ENCODE assay signal across 30 mouse cellular contexts in genomic region chr4:119305418-119305817, GRCm38 (mm10). TPM values are rescaled to one million over a fixed set of nuclear protein-coding genes. Genes with fewer than 3 reads are reported as not detected.
DNase-seq lines count a peak whose midpoint lies in the region; ATAC-seq lines count a peak whose summit lies in the region.
"Had no signal": no experiment of that assay in that cellular context is flagged by ENCODE, and none has a peak within 500 bp of the region (broad histone marks: within the 10 kb centered on the region; RNA-seq: fewer than 3 reads in every experiment).

No protein-coding gene starts in this region.

- peaks cover 6% of the 10 kb centered on the region; the same call in 1 of the 2 replicates for H3K4me1 ChIP-seq in kidney, embryonic 15.5 days
- H3K4me1 ChIP-seq: hindbrain, embryonic 10.5 days; hindbrain, embryonic 15.5 days; neural tube, embryonic 15.5 days had no signal

- intact Hi-C loops in left cerebral cortex, postnatal 36 days (cut with DNase I) = no loop called here

- H3K4me3 ChIP-seq in kidney, embryonic 15.5 days (replicated peaks) = no peak overlapping the region
- H3K4me3 ChIP-seq: erythroblast, embryonic 14.5 days; heart, adult 2 months; hindbrain, embryonic 10.5 days; hindbrain, embryonic 15.5 days; neural tube, embryonic 15.5 days had no signal

- peak; percentile 67 for DNase-seq in kidney, adult 18-20 months
- DNase-seq in kidney, postnatal 25 days = peak; percentile 72 to 85
- no peak for DNase-seq in right cerebral cortex, postnatal 25 days
- DNase-seq in left cerebral cortex, postnatal 36 days (ENCODE audit: low spot score in 2 of 2) = no peak
- DNase-seq in adrenal gland, adult 18-20 months (ENCODE audit: low spot score in 2 of 2) = no peak
- DNase-seq: adrenal gland, postnatal 14 days; B cell, adult 2 months; cerebellum, adult 11-12 months; cerebellum, adult 9-11 months; forebrain, postnatal 0 days; heart, adult 2 months; heart, postnatal 14 days; layer of hippocampus, adult 9-11 months; liver; lung, adult 2 months; lung, postnatal 14 days; midbrain, embryonic 14.5 days; spleen, adult 18-20 months; thymus, postnatal 4 days had no signal

- H3K9ac ChIP-seq in kidney, embryonic 15.5 days = no peak overlapping the region
- H3K9ac ChIP-seq: forebrain, postnatal 0 days; hindbrain, embryonic 15.5 days; liver, embryonic 14.5 days; neural tube, embryonic 15.5 days had no signal

- H3K9me3 ChIP-seq in kidney, embryonic 15.5 days (replicated peaks) = no peaks in the 10 kb centered on the region
- H3K9me3 ChIP-seq: hindbrain, embryonic 10.5 days; hindbrain, embryonic 15.5 days; neural tube, embryonic 15.5 days had no signal

- H3K27me3 ChIP-seq in kidney, embryonic 15.5 days = no peaks in the 10 kb centered on the region
- H3K27me3 ChIP-seq: hindbrain, embryonic 15.5 days; neural tube, embryonic 15.5 days had no signal

- peak; percentile 89 for ATAC-seq in kidney, embryonic 15.5 days (replicated peaks; ENCODE audit: low FRiP score)
- ATAC-seq: forebrain, postnatal 0 days; inflammation-experienced regulatory T-cells, adult 6 months had no signal

- no peak overlapping the region for H3K4me2 ChIP-seq in kidney, embryonic 15.5 days
- H3K4me2 ChIP-seq: hindbrain, embryonic 15.5 days; neural tube, embryonic 15.5 days had no signal

- peak overlapping the region; percentile 84 for H3K27ac ChIP-seq in kidney, embryonic 15.5 days
- H3K27ac ChIP-seq: heart, adult 2 months; hindbrain, embryonic 10.5 days; hindbrain, embryonic 15.5 days; liver, embryonic 14.5 days; neural tube, embryonic 15.5 days; stomach, postnatal 0 days had no signal

- 43% methylated on average over 5 of the region's 5 CpGs for WGBS in kidney, embryonic 15.5 days

- peaks cover 43% of the 10 kb centered on the region for H3K36me3 ChIP-seq in kidney, embryonic 15.5 days

RNA-seq across cellular contexts. Expression of gene Ybx1, which starts 11.0 kb away (rescaled TPM):
- polyA plus RNA-seq in kidney, embryonic 15.5 days (2015; fragmentation: Nextera tagmentation; extraction: Ambion mirVana) = 680 and 703 TPM in 2 replicates
- total RNA-seq in left cerebral cortex, postnatal 36 days (2021) = 100 to 1,000 TPM; 211 to 212 TPM
- 100 to 1,000 TPM; 714 to 717 TPM for total RNA-seq in adrenal gland, adult 18-20 months (2021)

RNA-seq across cellular contexts. Expression of gene Ppih, which starts 14.9 kb away (rescaled TPM):
- 102 and 115 TPM in 2 replicates for polyA plus RNA-seq in kidney, embryonic 15.5 days (2015; fragmentation: Nextera tagmentation; extraction: Ambion mirVana)
- total RNA-seq in left cerebral cortex, postnatal 36 days (2021) = 10 to 100 TPM; 15.2 to 16.2 TPM
- total RNA-seq in adrenal gland, adult 18-20 months (2021) = 10 to 100 TPM; 16.7 to 17.6 TPM

RNA-seq across cellular contexts. Expression of gene Cldn19, which starts 50.2 kb away (rescaled TPM):
- 13.3 TPM in 2 replicates for polyA plus RNA-seq in kidney, embryonic 15.5 days (2015; fragmentation: Nextera tagmentation; extraction: Ambion mirVana)
- total RNA-seq in left cerebral cortex, postnatal 36 days (2021) = under 1 TPM; 0.27 to 0.32 TPM
- under 1 TPM in 1 of 2 experiments, not detected in 1; 0.06 TPM for total RNA-seq in adrenal gland, adult 18-20 months (2021)
- total RNA-seq: common myeloid progenitor, adult 5-6 weeks; heart, adult 2 months had no signal
- polyA plus RNA-seq: erythroblast, embryonic 14.5 days; heart, embryonic 14.5 days; inflammation-experienced regulatory T-cells, adult 6 months; liver, embryonic 14.5 days; stomach, postnatal 0 days; thymus, postnatal 0 days had no signal

Comparison
In these comparisons a context has a peak if more than half of its experiments do, and no peak if none do; other contexts are left out.
1. DNase-seq: peak in kidney, adult 18-20 months (single experiment) and kidney, postnatal 25 days (2 of 2); none in right cerebral cortex, postnatal 25 days (single experiment), left cerebral cortex, postnatal 36 days (0 of 2) and adrenal gland, adult 18-20 months (0 of 2).